Mouse (Mus musculus): ENCODE results near the gene Krr1.

DNA sequence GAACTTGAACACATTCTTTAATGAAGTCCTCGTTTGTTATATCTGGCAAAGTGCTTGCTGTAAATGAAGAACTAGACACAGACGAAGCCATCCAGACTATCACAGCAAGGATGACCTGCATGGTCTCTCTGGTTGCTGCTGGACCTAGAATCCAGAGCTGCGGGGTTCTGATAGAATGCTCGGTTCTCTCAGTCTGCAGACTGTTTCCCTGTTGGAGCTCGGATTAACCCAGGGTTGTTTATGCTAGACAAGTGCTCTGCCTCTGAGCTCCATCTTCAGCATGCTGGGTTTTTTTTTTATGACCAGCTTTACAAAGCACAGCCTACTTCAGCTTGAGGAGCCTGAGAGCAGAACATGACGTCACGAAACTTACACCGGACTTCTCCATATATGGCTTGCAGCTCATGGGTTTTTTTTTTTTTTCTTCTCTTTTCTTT, 24.5 kb downstream of the Krr1 start:
- TF ChIP-seq CTCF (IDR thresholded peaks at IDR 0.05; ENCODE audit: low read depth, low read length) (no peak), POLR2A (IDR thresholded peaks at IDR 0.05; ENCODE audit: extremely low read depth, insufficient read depth, low read length) (no peak)

Measured in liver, adult 2 months (tissue).